Mouse (Mus musculus) megakaryocyte, adult 5-6 weeks (primary cell): ENCODE results near the gene Ier2. TPM values are rescaled to one million over a fixed set of nuclear protein-coding genes. Genes with fewer than 3 reads are reported as not detected.

ENCODE experiments used
- ATAC-seq: 2 replicates; pipeline ENCODE4 v1.8.0; 2016; ENCODE audit warnings: mild to moderate bottlenecking, inconsistent platforms; ENCODE audit not compliant: poor library complexity, severe bottlenecking
- total RNA-seq, 2 experiments: library from RNA; stranded (forward) in 1 of 2; stranded (reverse) in 1 of 2; fragments of 153-499, 151-499 nt in 1 of 2; fragments of 221-1000, 200-1000 nt in 1 of 2; gene quantifications; 2 replicates each; pipeline versions ENCODE4 v1.2.3 to v1.2.4; 2015 to 2017

The Ier2 gene
- total RNA-seq, 2 experiments from 2014 or later: 62.7 to 87.5 TPM

DNA sequence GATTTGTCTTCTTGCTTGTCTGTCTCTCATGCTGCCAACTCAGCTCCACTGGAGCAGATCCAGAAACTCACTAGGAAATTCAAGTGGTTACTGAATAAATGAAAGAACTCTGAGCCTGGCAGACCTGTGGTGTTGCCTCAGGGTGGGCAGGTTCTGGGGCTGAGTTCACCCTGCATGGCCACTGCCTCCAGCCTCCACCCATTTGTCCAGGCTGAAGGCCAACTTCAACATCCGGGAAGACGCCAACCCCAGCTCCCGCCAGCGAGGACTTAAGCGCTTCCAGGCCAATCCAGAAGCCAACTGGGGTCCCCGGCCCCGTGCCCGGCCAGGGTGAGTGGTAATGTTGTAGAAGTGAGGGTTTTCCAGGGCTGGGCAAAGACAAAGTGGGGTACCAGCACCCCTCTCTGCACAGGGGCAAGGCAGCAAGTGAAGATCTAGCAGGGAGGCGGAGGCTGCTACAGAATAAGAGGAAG, 36.3 kb upstream of the Ier2 start:
- no peak for ATAC-seq

DNA sequence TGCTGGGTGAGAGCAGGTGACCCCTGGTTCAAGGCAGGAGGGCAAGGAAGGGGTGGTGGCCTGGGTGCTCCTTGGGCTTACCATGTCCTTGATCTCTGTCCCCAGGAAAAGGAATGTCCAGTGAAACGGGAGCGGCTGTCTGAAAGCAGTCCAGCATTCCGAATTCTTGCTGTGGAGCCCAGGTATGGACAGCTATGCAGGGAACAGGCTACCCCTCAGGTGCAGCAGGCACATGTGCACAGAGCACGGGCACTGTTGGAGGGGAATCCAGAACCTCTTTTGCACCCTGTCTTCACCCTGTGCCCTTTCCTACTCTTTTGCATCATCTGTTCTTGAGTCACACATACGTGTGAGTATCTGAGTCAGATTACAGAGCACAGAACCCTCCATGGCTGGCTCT, 35.6 kb upstream of the Ier2 start:
- ATAC-seq: no peak

- peak; percentile 37 for ATAC-seq
Observed at GRCm38 (mm10) chr8:84697166-84698130, 34.8 kb upstream of the Ier2 start.

DNA sequence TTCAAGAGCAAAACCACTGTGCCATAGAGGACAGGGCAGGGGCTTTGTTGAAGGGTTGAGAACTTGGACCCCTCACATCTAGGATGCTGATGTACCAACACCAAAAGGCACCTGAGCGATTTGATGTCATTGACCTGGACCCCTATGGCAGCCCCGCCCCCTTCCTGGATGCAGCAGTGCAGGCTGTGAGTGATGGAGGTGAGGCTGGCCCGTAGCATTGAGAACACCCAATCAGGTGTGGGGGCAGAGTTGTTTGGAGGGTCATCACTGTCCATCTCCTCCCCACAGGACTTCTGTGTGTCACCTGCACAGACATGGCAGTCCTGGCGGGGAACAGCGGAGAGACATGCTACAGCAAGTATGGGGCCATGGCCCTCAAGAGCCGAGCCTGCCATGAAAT, 32.5 kb upstream of the Ier2 start:
- ATAC-seq: no peak

DNA sequence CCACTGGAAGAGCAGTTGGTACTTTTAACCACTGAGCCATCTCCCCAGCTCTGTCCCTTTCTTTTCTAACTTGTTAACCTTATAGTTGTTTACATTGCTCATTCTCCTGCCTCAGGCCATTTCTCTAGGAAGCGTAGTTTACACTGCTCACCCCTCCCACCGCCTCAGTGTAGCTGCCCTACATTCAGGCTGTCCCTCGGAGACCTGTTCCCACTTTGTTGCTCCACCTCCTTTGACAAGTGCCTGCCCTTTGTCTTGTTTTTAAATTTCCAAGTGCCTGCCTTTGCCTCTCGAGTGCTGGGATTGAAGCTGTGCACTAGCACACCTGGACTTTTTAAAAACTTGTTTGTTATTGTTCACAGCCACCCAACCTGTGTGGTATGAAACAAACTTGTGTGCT, 30.7 kb upstream of the Ier2 start:
- ATAC-seq: no peak

GRCm38 (mm10) chr8:84689091-84689915, 26.7 kb upstream of the Ier2 start:
- peak; percentile 88 for ATAC-seq

- peak; percentile 89 for ATAC-seq
Observed at GRCm38 (mm10) chr8:84687705-84688100, 25.1 kb upstream of the Ier2 start, which contains the start of gene Nacc1. TSS of gene Nacc1 (minus strand) at chr8:84687862.

DNA sequence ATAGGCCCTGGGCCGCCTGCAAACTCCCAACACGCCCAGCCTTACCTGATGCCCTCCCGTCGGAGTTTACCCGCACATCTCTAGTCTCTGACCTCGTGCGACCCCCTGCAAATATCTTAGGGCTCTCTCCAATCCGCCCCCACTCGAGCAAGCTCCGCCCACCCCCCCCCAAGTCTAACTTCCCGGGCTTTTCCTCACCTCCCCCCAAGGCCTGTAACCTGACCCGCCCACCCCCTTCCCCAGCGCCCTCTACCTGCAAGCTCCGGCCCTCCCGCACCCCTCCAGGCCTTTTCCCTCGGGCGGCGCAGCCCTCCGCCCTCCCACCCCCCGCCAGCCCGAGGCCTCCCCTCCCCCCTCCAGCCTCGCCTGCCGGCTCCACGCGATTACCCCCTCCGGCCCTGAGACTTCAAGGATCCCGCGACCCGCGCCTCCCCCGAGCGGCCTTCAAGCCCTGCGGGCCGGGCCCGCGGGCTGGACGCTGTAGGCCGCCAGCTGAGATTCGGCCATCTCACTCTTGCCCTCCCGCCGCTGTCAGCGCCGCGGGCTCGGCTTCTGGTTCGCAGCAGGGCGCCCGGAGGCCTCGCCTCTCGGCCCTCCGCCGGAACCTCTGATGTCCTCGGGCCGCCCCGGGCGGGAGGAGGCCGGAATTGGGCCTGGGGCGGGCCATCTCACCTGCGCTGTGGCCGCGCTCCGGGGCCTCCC, 24.5 kb upstream of the Ier2 start:
- peak; percentile 3; the same call in 1 of the 2 replicates for ATAC-seq

DNA sequence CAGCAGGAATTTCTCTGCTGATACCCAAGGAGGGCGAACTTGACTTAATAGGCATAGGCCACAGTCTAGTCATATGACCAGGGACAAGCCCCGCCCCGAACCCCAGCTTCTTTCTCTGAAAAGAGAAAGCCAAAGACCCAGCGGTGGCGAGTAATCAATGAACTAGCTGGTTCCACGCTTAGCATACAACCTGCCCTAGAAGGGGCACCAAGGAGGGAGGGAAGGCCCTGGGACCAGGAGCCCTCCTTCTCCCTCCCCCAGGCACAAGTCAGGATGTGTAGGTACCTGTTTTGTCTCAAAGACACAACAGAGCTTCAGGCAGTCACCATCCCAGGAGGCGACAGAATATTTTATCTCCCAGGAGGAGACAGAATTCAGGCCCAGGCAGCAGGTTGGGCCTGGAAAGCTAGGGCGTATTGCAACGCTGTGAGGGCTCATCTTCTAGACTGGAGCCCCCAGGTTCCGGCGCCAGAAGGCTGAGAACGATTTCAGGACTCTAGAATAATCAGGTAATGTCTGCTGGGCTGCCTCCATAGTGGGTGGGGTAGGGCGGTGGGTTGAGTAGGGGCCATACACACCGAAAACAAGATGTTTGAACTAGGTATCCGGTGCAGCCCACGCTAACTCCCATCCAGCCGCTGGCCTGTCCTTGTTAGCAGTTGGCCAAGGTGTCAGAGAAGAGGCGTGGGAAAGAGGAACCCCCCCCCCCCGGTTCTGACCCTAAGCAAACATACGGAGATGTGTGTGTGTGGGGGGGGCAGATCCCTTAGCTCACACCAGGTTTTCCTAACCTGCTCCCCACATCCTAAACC, 23.7 kb upstream of the Ier2 start, which contains the start of gene Trmt1:
Gene Trmt1, plus strand, starts transcription at position 117 of the 812 bp plus-strand sequence.
- no peak for ATAC-seq

- ATAC-seq: no peak
Observed at GRCm38 (mm10) chr8:84684537-84684936, 21.9 kb upstream of the Ier2 start.

GRCm38 (mm10) chr8:84682257-84682656, 19.6 kb upstream of the Ier2 start:
- no peak for ATAC-seq

DNA sequence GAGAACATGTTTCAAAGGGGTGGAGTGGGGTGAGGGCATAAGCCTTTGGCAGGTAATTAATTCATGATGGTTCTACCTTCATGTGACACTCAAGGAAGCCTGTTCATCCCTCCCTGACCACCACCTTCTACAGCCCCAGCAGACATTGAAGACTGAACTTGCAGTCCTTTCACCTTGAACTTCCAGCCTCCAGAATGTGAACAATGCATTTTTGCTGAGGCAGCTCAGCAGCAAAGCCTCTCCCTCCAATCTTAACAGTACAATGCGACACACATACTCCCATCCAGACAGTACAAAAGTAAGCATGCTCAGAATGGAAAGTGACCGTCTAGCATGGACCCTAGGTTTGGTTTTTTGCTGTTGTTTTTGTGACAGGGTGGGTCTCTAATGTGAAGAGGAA, 18.8 kb upstream of the Ier2 start:
- ATAC-seq: no peak

DNA sequence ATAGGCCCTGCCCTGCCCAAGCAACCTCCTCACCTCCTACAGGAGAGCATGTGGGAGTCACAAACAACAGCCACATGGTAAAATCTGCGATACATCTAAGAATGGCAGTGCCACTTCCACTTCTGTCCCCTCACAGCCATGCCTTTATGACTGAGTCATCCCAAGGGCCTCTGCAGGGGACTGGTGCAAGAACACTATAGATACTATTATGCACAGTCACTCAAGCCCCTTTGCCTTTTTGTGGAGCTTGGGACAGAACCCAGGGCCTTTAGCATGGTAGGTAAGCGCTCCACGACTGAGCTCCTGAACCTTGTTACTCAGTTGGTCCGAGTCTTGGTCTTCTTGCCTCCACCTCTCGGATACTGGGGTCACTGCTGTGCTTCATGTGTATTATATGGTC, 14.7 kb upstream of the Ier2 start:
- no peak for ATAC-seq

- 0 out of 2 replicates have a peak, but pooled peaks have one; percentile 24 for ATAC-seq
Observed at GRCm38 (mm10) chr8:84670295-84671006, 7.8 kb upstream of the Ier2 start.

- ATAC-seq: no peak
Observed at GRCm38 (mm10) chr8:84668731-84669485, 6.3 kb upstream of the Ier2 start.

- no peak for ATAC-seq
Observed at GRCm38 (mm10) chr8:84668081-84668480, 5.4 kb upstream of the Ier2 start.

DNA sequence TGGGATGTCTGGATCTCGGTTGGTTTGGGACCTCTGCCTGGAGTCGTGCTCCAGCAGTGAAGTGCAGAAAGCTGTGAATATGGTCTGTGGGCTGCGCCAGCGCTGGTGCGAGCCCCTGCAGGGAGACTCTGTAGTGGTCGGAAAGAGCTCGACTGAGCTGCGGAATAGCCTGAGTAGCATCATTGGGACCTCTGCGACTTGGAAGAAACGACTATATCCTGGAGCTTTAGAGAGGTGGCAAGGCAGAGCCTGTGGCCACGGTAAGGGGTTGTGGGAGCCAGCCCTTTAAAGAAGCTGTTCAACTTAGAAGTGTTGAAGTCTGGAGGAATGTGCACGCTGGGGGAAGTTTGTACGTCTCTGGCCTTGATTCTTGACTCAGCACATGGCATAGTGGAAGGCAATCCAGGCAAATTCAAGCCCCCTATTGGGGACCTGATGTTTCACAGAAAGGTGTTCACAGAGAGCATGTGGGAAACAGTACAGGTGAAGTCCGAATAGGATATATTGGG, 2.8 kb upstream of the Ier2 start:
- ATAC-seq: no peak
